Mouse (Mus musculus) liver, embryonic 12.5 days (tissue): ENCODE data around the gene Thsd7a. TPM values are rescaled to one million over a fixed set of nuclear protein-coding genes. Genes with fewer than 3 reads are reported as not detected.

Experiments used
- ATAC-seq: fragments of 200-750 bp; cut with Nextera tagmentation; 2 replicates; pipeline ENCODE4 v1.8.0; 2017; ENCODE audit warnings: moderate number of reproducible peaks, mild to moderate bottlenecking, moderate library complexity
- H3K27ac ChIP-seq: fragments of 300-500 bp; sonication (generic); 2 replicates; pipeline ENCODE4 v1.5.1; 2016; ENCODE audit warnings: mild to moderate bottlenecking
- H3K27me3 ChIP-seq: fragments of 300-500 bp; sonication (generic); replicated peaks from 2 replicates; pipeline ENCODE4 v1.6.1; 2016; ENCODE audit warnings: mild to moderate bottlenecking, moderate library complexity
- H3K36me3 ChIP-seq: fragments of 300-500 bp; sonication (generic); 2 replicates; pipeline ENCODE4 v1.6.1; 2016; ENCODE audit warnings: mild to moderate bottlenecking, moderate library complexity
- H3K4me1 ChIP-seq: fragments of 300-500 bp; sonication (generic); 2 replicates; pipeline ENCODE4 v1.6.1; 2016
- H3K4me2 ChIP-seq: fragments of 300-500 bp; sonication (generic); 2 replicates; pipeline ENCODE4 v1.6.1; 2016; ENCODE audit warnings: mild to moderate bottlenecking, moderate library complexity
- H3K4me3 ChIP-seq: fragments of 300-500 bp; sonication (generic); 2 replicates; pipeline ENCODE4 v1.5.1; 2016; ENCODE audit warnings: mild to moderate bottlenecking, moderate library complexity
- H3K9ac ChIP-seq: fragments of 300-500 bp; sonication (generic); 2 replicates; pipeline ENCODE4 v1.6.1; 2016; ENCODE audit warnings: mild to moderate bottlenecking, moderate library complexity
- H3K9me3 ChIP-seq: fragments of 300-500 bp; sonication (generic); replicated peaks from 2 replicates; pipeline ENCODE4 v1.6.1; 2016; ENCODE audit warnings: mild to moderate bottlenecking, moderate library complexity
- WGBS: fragments of 180-500 bp; shearing (Covaris S2); methylation state at CpG from one replicate; pipeline ENCODE4 v1.1.7; 2016; ENCODE audit not compliant: insufficient replicate concordance; 5-methylcytosine and 5-hydroxymethylcytosine counted together
- polyA plus RNA-seq: library from polyadenylated mRNA; unstranded; fragments of >200 nt; fragmentation: Nextera tagmentation; extraction: Ambion mirVana; gene quantifications from 2 replicates; pipeline ENCODE4 v1.2.1, GENCODE M21; 2016

Gene Thsd7a
- polyA plus RNA-seq, 1 experiment from 2014 or later: 0.31 TPM

DNA sequence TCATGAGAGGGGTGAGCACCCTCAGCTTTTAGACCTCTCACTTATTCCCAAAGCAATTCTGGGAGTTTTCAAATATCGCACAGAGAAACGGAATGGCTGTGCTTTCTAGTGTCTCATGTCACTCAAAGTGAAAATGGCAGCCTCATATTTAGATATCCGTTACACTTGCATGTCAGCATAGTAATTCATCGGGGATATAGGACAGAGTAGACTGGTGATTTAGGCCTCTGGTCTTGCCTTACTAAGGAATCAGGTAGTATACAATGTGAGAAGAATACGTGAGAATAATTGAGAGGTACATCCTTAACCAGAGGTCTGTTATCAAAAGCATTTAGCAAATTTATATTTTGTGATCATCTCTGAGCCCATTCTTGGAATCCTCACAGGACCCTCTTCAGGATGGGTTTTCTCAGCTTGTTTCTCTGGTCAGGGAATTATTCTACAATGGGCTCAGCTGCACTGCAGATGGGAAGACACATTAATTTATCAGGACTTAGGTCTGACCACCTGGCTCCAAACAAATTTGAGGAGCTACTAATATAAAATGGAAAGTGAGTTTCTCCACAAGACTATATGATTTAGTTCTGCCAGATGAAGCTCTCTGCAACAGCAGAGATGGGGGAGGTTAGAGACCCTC is 267.6 kb downstream of the Thsd7a start:
- no peak for ATAC-seq
- Histone ChIP-seq H3K27me3 (no peaks in the 10 kb centered on the region), H3K27ac (no peak overlapping the region), H3K9ac (no peak overlapping the region), H3K4me2 (no peak overlapping the region), H3K4me1 (no peaks in the 10 kb centered on the region), H3K9me3 (no peaks in the 10 kb centered on the region), H3K4me3 (no peak overlapping the region), H3K36me3 (no peaks in the 10 kb centered on the region)
- 70% methylated on average over 5 of the region's 5 CpGs for WGBS

DNA sequence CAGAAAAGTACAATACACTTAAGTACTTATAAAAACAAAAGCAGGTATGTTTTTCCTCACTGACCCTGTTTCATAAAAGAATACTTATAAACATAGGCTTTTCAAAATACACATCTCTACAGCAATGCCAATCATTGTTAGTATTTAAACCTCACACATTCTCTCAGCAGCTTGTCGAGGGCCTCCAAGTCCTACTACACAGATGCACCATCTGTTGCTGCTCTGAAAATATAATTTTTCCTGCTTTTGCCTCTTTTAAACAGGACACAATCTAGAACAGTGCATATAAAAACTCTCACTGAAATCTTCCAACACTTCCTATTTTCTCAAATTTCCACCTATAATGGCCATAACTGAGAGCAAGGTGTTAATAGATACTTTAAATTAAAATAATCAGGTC is 270.9 kb downstream of the Thsd7a start:
- Histone ChIP-seq H3K9ac (no peak overlapping the region), H3K4me1 (no peaks in the 10 kb centered on the region), H3K27me3 (no peaks in the 10 kb centered on the region), H3K36me3 (no peaks in the 10 kb centered on the region), H3K9me3 (no peaks in the 10 kb centered on the region), H3K4me3 (no peak overlapping the region), H3K4me2 (no peak overlapping the region), H3K27ac (no peak overlapping the region)
- 72% methylated on average over 1 of the region's 1 CpGs for WGBS
- ATAC-seq: no peak

GRCm38 (mm10) chr6:12470935-12471334 is 278.3 kb downstream of the Thsd7a start:
- no peak overlapping the region for H3K4me2 ChIP-seq
- no peak overlapping the region for H3K4me3 ChIP-seq
- no peaks in the 10 kb centered on the region for H3K36me3 ChIP-seq
- H3K27ac ChIP-seq: no peak overlapping the region
- H3K9ac ChIP-seq: no peak overlapping the region
- no peaks in the 10 kb centered on the region for H3K4me1 ChIP-seq
- no peaks in the 10 kb centered on the region for H3K9me3 ChIP-seq
- ATAC-seq: no peak
- WGBS: 67% methylated on average over 2 of the region's 2 CpGs
- H3K27me3 ChIP-seq: no peaks in the 10 kb centered on the region

- H3K4me2 ChIP-seq: no peak overlapping the region
- ATAC-seq: no peak
- WGBS: 67% methylated on average over 7 of the region's 7 CpGs
- H3K4me3 ChIP-seq: no peak overlapping the region
- no peaks in the 10 kb centered on the region for H3K4me1 ChIP-seq
- no peak overlapping the region for H3K9ac ChIP-seq
- H3K27ac ChIP-seq: no peak overlapping the region
- H3K36me3 ChIP-seq: no peaks in the 10 kb centered on the region
- no peaks in the 10 kb centered on the region for H3K9me3 ChIP-seq
- H3K27me3 ChIP-seq: no peaks in the 10 kb centered on the region
Measured at GRCm38 (mm10) chr6:12467339-12468124, 281.7 kb downstream of the Thsd7a start.

DNA sequence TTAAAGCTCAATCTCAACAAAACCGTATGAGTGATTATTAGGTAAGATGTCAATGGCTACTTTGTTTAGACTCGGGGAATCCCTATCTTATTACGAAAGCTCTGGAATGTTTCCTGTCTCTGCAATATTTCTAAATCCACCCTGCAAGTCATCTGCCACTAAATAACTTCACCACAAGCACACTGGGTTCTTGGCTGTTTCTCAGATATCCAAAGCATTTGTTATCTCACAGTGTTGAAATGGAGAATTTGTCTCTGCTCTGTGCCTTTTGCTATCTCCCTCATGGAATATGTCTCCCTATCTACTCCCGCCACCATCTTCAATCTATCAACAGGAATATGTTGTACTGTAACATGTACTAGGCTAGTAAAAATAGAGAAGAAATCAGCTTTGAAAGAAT is 290.4 kb downstream of the Thsd7a start:
- H3K36me3 ChIP-seq: no peaks in the 10 kb centered on the region
- H3K9me3 ChIP-seq: no peaks in the 10 kb centered on the region
- no peak for ATAC-seq
- no peak overlapping the region for H3K27ac ChIP-seq
- H3K27me3 ChIP-seq: no peaks in the 10 kb centered on the region
- H3K4me3 ChIP-seq: no peak overlapping the region
- H3K4me1 ChIP-seq: no peaks in the 10 kb centered on the region
- no peak overlapping the region for H3K4me2 ChIP-seq
- H3K9ac ChIP-seq: no peak overlapping the region
- 60% methylated on average over 4 of the region's 4 CpGs for WGBS

DNA sequence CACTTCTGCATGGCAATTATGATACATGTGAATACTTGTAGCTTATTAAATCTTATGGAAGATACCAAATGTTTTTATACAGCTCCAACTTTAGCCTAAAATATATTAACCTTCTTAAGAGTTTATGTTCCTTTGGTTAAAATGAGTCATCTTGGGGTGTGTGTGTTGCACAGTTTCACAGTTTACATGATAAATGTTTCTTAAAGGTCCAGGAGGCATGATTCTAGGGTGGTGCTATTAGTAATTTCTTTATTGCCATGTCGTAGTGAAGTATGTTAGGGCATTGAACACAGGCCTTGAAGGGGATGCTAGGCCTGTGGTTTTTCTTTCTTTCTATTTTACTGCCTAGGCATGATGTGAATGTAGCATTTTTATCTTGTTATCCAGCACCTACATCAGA is 291.8 kb downstream of the Thsd7a start:
- no peak overlapping the region for H3K4me2 ChIP-seq
- no peak overlapping the region for H3K27ac ChIP-seq
- ATAC-seq: no peak
- no peaks in the 10 kb centered on the region for H3K36me3 ChIP-seq
- H3K4me1 ChIP-seq: no peaks in the 10 kb centered on the region
- no peaks in the 10 kb centered on the region for H3K27me3 ChIP-seq
- no peak overlapping the region for H3K9ac ChIP-seq
- H3K9me3 ChIP-seq: no peaks in the 10 kb centered on the region
- no peak overlapping the region for H3K4me3 ChIP-seq
- WGBS: 75% methylated on average over 1 of the region's 1 CpGs

DNA sequence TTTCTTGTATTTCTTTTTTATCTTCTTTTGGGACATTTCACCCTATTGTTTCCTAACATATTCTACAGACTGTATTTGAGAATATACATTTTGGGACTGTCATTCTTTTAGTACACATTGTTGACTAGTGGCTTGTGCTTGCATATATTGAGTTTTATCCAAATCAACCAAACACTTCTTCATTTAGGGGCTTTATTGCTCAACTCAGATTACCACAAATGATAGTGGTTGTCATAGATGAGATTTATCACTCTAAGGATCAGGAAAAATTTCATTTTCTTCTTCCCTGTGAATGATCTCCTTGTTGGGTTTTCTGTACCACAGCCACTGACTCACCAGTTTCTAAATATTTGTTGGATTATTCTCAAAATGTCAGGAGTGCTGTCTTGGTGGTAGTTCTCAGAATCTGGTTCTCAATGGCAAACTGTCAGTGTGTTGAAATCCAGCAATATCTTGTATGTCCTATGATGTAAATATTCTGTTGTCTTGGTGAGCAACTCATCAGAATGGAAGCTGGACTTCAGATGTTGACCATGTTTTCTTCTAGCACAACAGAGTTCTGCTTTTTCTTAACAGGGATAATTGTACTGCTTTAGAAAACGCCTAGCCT is 294.2 kb downstream of the Thsd7a start:
- H3K4me1 ChIP-seq: no peaks in the 10 kb centered on the region
- H3K4me2 ChIP-seq: no peak overlapping the region
- ATAC-seq: no peak
- no peak overlapping the region for H3K4me3 ChIP-seq
- whole genome bisulfite sequencing: 58% methylated on average over 1 of the region's 1 CpGs
- H3K27ac ChIP-seq: no peak overlapping the region
- H3K9ac ChIP-seq: no peak overlapping the region
- no peaks in the 10 kb centered on the region for H3K9me3 ChIP-seq
- no peaks in the 10 kb centered on the region for H3K27me3 ChIP-seq
- no peaks in the 10 kb centered on the region for H3K36me3 ChIP-seq

DNA sequence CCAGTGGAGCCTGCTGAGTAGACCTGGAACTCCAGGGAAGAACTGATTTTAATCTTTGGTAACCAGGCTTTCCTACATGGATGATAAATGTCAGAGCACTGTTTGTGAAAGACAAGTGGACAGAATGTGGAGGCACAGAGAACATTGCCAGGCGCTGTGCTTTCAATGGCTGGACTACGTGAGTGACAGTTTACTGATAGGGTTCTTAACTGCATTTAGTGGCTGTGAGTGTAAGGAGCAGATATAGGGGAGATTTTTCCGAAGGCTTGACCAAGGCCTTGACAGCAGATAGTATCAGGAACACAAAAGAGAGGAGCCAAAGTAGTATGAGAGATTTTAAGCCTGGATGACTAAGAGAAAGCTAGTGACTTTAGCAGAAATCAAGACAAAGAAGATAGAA is 295.1 kb downstream of the Thsd7a start:
- Histone ChIP-seq H3K9ac (no peak overlapping the region), H3K9me3 (no peaks in the 10 kb centered on the region), H3K27me3 (no peaks in the 10 kb centered on the region), H3K27ac (no peak overlapping the region), H3K4me3 (no peak overlapping the region), H3K4me1 (no peaks in the 10 kb centered on the region), H3K4me2 (no peak overlapping the region), H3K36me3 (no peaks in the 10 kb centered on the region)
- peak; percentile 40; the same call in 1 of the 2 replicates for ATAC-seq
- 17% methylated on average over 3 of the region's 3 CpGs for WGBS

GRCm38 (mm10) chr6:12448851-12449250 is 300.4 kb downstream of the Thsd7a start:
- no peaks in the 10 kb centered on the region for H3K9me3 ChIP-seq
- no peak overlapping the region for H3K9ac ChIP-seq
- no peak for ATAC-seq
- H3K4me2 ChIP-seq: no peak overlapping the region
- WGBS: 70% methylated on average over 3 of the region's 3 CpGs
- no peaks in the 10 kb centered on the region for H3K36me3 ChIP-seq
- H3K4me3 ChIP-seq: no peak overlapping the region
- H3K27me3 ChIP-seq: no peaks in the 10 kb centered on the region
- H3K4me1 ChIP-seq: no peaks in the 10 kb centered on the region
- no peak overlapping the region for H3K27ac ChIP-seq

DNA sequence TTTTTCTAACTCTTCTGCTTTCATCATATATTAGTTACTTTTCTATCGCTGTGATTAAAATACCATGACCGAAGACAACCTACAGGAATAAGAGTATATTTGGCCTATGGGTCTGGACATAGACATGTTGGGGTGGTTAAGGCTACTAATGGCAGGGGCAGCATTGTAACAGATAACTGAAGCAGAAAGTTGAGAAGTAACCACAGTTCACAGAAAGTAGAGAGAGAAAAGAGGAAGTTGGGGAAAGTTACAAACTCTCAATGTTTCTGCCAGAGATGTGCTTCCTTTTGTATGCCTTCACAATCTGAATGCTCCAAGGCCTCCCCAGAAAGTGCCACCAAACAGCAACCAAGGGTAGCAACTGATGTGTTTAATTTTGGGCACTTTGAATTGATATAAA is 303.7 kb downstream of the Thsd7a start:
- Histone ChIP-seq H3K9me3 (no peaks in the 10 kb centered on the region), H3K9ac (no peak overlapping the region), H3K4me2 (no peak overlapping the region), H3K27me3 (no peaks in the 10 kb centered on the region), H3K27ac (no peak overlapping the region), H3K4me3 (no peak overlapping the region), H3K4me1 (no peaks in the 10 kb centered on the region), H3K36me3 (no peaks in the 10 kb centered on the region)
- ATAC-seq: no peak
- 70% methylated on average over 2 of the region's 2 CpGs for WGBS

DNA sequence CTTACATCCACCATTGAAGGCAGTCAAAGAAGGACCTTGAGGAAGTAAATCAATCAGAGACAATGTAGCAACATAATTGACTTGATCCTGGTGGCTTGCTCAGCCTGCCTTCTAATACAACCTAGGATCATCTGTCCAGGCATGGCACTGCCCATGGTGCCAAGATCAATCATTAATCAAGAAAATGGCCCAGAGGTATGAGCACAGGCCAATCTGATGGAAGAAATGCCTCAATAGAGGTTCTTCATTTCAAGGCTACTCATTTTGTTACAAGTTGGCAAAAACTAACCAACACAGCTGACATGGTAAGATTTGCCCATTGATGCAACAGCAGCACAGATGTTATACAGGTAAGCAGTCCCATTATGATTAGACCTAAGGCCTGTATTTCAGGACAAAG is 309.6 kb downstream of the Thsd7a start:
- ATAC-seq: no peak
- H3K9ac ChIP-seq: no peak overlapping the region

DNA sequence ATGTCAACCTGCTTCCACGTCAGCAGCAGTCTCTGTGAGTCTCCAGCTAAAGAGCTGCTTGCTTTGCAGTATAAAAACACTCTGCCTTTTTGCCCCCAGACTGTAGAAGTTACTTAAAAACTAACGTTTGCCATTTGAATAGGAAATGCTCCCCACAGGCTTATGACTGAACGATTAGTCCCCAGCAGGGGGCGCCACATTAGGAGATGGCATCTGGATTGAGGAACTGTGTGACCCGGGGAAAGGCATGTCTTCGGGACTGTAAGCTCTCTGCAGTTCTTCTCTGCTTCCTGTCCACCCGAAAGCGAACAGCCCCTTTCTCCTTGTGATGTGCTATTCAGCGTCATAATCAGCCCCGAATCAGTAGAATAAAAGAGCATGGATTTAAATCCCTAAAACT is 330.1 kb downstream of the Thsd7a start:
- no peaks in the 10 kb centered on the region for H3K27me3 ChIP-seq
- no peak overlapping the region for H3K27ac ChIP-seq
- no peak overlapping the region for H3K4me2 ChIP-seq
- 75% methylated on average over 10 of the region's 10 CpGs for WGBS
- no peak overlapping the region for H3K4me3 ChIP-seq
- no peaks in the 10 kb centered on the region for H3K4me1 ChIP-seq
- H3K9ac ChIP-seq: no peak overlapping the region
- ATAC-seq: no peak
- 0 out of 2 replicates have a peak, but pooled peaks cover 2% of the 10 kb centered on the region for H3K9me3 ChIP-seq
- H3K36me3 ChIP-seq: no peaks in the 10 kb centered on the region

More for the DNA sequence above, 309.6 kb downstream of the Thsd7a start:
- Histone ChIP-seq H3K27ac (no peak overlapping the region), H3K27me3 (no peaks in the 10 kb centered on the region), H3K4me1 (no peaks in the 10 kb centered on the region), H3K4me2 (no peak overlapping the region), H3K4me3 (no peak overlapping the region), H3K9me3 (no peaks in the 10 kb centered on the region), H3K36me3 (no peaks in the 10 kb centered on the region)
